Mouse (Mus musculus): Measurements from ENCODE around the gene Neu4. TPM values are rescaled to one million over a fixed set of nuclear protein-coding genes. Genes with fewer than 3 reads are reported as not detected.
"Not testable (repeated sequence)": the region's sequence is repeated elsewhere in the genome, so short reads cannot be mapped to it uniquely, and the experiment has no call there.

Gene Neu4
- polyA plus RNA-seq, 1 experiment from 2014 or later, result not detected

- H3K9ac ChIP-seq (ENCODE audit: low read length), result no peak overlapping the region
- 78% methylated on average over 2 of the region's 2 CpGs for WGBS
- H3K27me3 ChIP-seq (ENCODE audit: control insufficient read depth, insufficient read depth, low read length), result no peaks in the 10 kb centered on the region
- no peak overlapping the region for H3K4me3 ChIP-seq (replicated peaks; ENCODE audit: low read length)
- no peak overlapping the region for H3K4me2 ChIP-seq (ENCODE audit: low read depth, low read length)
- no peaks in the 10 kb centered on the region for H3K9me3 ChIP-seq (replicated peaks; ENCODE audit: control insufficient read depth, low read length)
- no peak for ATAC-seq (ENCODE audit: insufficient read depth, low FRiP score)
- H3K4me1 ChIP-seq (ENCODE audit: control insufficient read depth, insufficient read depth, low read length), result no peaks in the 10 kb centered on the region
- no peaks in the 10 kb centered on the region for H3K36me3 ChIP-seq (ENCODE audit: control insufficient read depth, insufficient read depth, low read length)
- no peak overlapping the region for H3K27ac ChIP-seq (ENCODE audit: low read length)
Observed at GRCm38 (mm10) chr1:94001023-94001422, 19.2 kb upstream of the Neu4 start.

- H3K4me1 ChIP-seq (ENCODE audit: control insufficient read depth, insufficient read depth, low read length); H3K9ac ChIP-seq (ENCODE audit: low read length); H3K4me2 ChIP-seq (ENCODE audit: low read depth, low read length); H3K27ac ChIP-seq (ENCODE audit: low read length); H3K9me3 ChIP-seq (replicated peaks; ENCODE audit: control insufficient read depth, low read length); ATAC-seq (ENCODE audit: insufficient read depth, low FRiP score); H3K27me3 ChIP-seq (ENCODE audit: control insufficient read depth, insufficient read depth, low read length); H3K36me3 ChIP-seq (ENCODE audit: control insufficient read depth, insufficient read depth, low read length); H3K4me3 ChIP-seq (replicated peaks; ENCODE audit: low read length): not testable (repeated sequence)
- WGBS, result 64% methylated on average over 2 of the region's 2 CpGs
Observed at GRCm38 (mm10) chr1:94005954-94006506, 14.2 kb upstream of the Neu4 start.

- H3K4me2 ChIP-seq (ENCODE audit: low read depth, low read length); ATAC-seq (ENCODE audit: insufficient read depth, low FRiP score); H3K4me3 ChIP-seq (replicated peaks; ENCODE audit: low read length); H3K27me3 ChIP-seq (ENCODE audit: control insufficient read depth, insufficient read depth, low read length); H3K9ac ChIP-seq (ENCODE audit: low read length); H3K27ac ChIP-seq (ENCODE audit: low read length); H3K9me3 ChIP-seq (replicated peaks; ENCODE audit: control insufficient read depth, low read length); H3K36me3 ChIP-seq (ENCODE audit: control insufficient read depth, insufficient read depth, low read length); H3K4me1 ChIP-seq (ENCODE audit: control insufficient read depth, insufficient read depth, low read length): not testable (repeated sequence)
- WGBS, result 84% methylated on average over 15 of the region's 19 CpGs
Observed at GRCm38 (mm10) chr1:94008826-94009225, 11.4 kb upstream of the Neu4 start.

GRCm38 (mm10) chr1:94011643-94012042 is 8.6 kb upstream of the Neu4 start:
- no peaks in the 10 kb centered on the region for H3K36me3 ChIP-seq (ENCODE audit: control insufficient read depth, insufficient read depth, low read length)
- no peak overlapping the region for H3K27ac ChIP-seq (ENCODE audit: low read length)
- H3K4me3 ChIP-seq (replicated peaks; ENCODE audit: low read length), result no peak overlapping the region
- no peaks in the 10 kb centered on the region for H3K9me3 ChIP-seq (replicated peaks; ENCODE audit: control insufficient read depth, low read length)
- no peak overlapping the region for H3K4me2 ChIP-seq (ENCODE audit: low read depth, low read length)
- no peaks in the 10 kb centered on the region for H3K27me3 ChIP-seq (ENCODE audit: control insufficient read depth, insufficient read depth, low read length)
- no peak for ATAC-seq (ENCODE audit: insufficient read depth, low FRiP score)
- no peaks in the 10 kb centered on the region for H3K4me1 ChIP-seq (ENCODE audit: control insufficient read depth, insufficient read depth, low read length)
- H3K9ac ChIP-seq (ENCODE audit: low read length), result no peak overlapping the region
- WGBS, result 62% methylated on average over 3 of the region's 3 CpGs

- Histone ChIP-seq H3K4me2 (ENCODE audit: low read depth, low read length) (no peak overlapping the region), H3K36me3 (ENCODE audit: control insufficient read depth, insufficient read depth, low read length) (no peaks in the 10 kb centered on the region), H3K27ac (ENCODE audit: low read length) (no peak overlapping the region), H3K27me3 (ENCODE audit: control insufficient read depth, insufficient read depth, low read length) (no peaks in the 10 kb centered on the region), H3K9me3 (replicated peaks; ENCODE audit: control insufficient read depth, low read length) (no peaks in the 10 kb centered on the region), H3K4me1 (ENCODE audit: control insufficient read depth, insufficient read depth, low read length) (no peaks in the 10 kb centered on the region), H3K9ac (ENCODE audit: low read length) (no peak overlapping the region), H3K4me3 (replicated peaks; ENCODE audit: low read length) (no peak overlapping the region)
- ATAC-seq (ENCODE audit: insufficient read depth, low FRiP score), result no peak
- 71% methylated on average over 12 of the region's 12 CpGs for WGBS
Observed at GRCm38 (mm10) chr1:94027506-94028108, 7.4 kb downstream of the Neu4 start.

- H3K36me3 ChIP-seq (ENCODE audit: control insufficient read depth, insufficient read depth, low read length), result no peaks in the 10 kb centered on the region
- no peak overlapping the region for H3K9ac ChIP-seq (ENCODE audit: low read length)
- no peak overlapping the region for H3K4me2 ChIP-seq (ENCODE audit: low read depth, low read length)
- no peaks in the 10 kb centered on the region for H3K9me3 ChIP-seq (replicated peaks; ENCODE audit: control insufficient read depth, low read length)
- H3K4me1 ChIP-seq (ENCODE audit: control insufficient read depth, insufficient read depth, low read length), result no peaks in the 10 kb centered on the region
- no peaks in the 10 kb centered on the region for H3K27me3 ChIP-seq (ENCODE audit: control insufficient read depth, insufficient read depth, low read length)
- WGBS, result 89% methylated on average over 2 of the region's 2 CpGs
- no peak overlapping the region for H3K4me3 ChIP-seq (replicated peaks; ENCODE audit: low read length)
- no peak for ATAC-seq (ENCODE audit: insufficient read depth, low FRiP score)
- H3K27ac ChIP-seq (ENCODE audit: low read length), result no peak overlapping the region
Observed at GRCm38 (mm10) chr1:94028741-94029140, 8.5 kb downstream of the Neu4 start.

GRCm38 (mm10) chr1:94033075-94033602 is 12.9 kb downstream of the Neu4 start:
- 76% methylated on average over 2 of the region's 2 CpGs for whole genome bisulfite sequencing
- no peaks in the 10 kb centered on the region for H3K9me3 ChIP-seq (replicated peaks; ENCODE audit: control insufficient read depth, low read length)
- H3K36me3 ChIP-seq (ENCODE audit: control insufficient read depth, insufficient read depth, low read length), result no peaks in the 10 kb centered on the region
- H3K27ac ChIP-seq (ENCODE audit: low read length), result no peak overlapping the region
- H3K9ac ChIP-seq (ENCODE audit: low read length), result no peak overlapping the region
- H3K4me3 ChIP-seq (replicated peaks; ENCODE audit: low read length), result no peak overlapping the region
- no peak overlapping the region for H3K4me2 ChIP-seq (ENCODE audit: low read depth, low read length)
- no peak for ATAC-seq (ENCODE audit: insufficient read depth, low FRiP score)
- H3K4me1 ChIP-seq (ENCODE audit: control insufficient read depth, insufficient read depth, low read length), result no peaks in the 10 kb centered on the region
- H3K27me3 ChIP-seq (ENCODE audit: control insufficient read depth, insufficient read depth, low read length), result no peaks in the 10 kb centered on the region

GRCm38 (mm10) chr1:94034984-94035743 is 14.9 kb downstream of the Neu4 start:
- under 1% methylated on average over 25 of the region's 25 CpGs for WGBS
- peak overlapping the region; percentile 81 for H3K4me2 ChIP-seq (ENCODE audit: low read depth, low read length)
- peak; percentile 82 for ATAC-seq (ENCODE audit: insufficient read depth, low FRiP score)
- peak overlapping the region; percentile 66 for H3K9ac ChIP-seq (ENCODE audit: low read length)
- no peaks in the 10 kb centered on the region for H3K4me1 ChIP-seq (ENCODE audit: control insufficient read depth, insufficient read depth, low read length)
- peak overlapping the region; percentile 59 for H3K27ac ChIP-seq (ENCODE audit: low read length)
- no peaks in the 10 kb centered on the region for H3K36me3 ChIP-seq (ENCODE audit: control insufficient read depth, insufficient read depth, low read length)
- peak overlapping the region; percentile 51 for H3K4me3 ChIP-seq (replicated peaks; ENCODE audit: low read length)
- no peaks in the 10 kb centered on the region for H3K9me3 ChIP-seq (replicated peaks; ENCODE audit: control insufficient read depth, low read length)
- H3K27me3 ChIP-seq (ENCODE audit: control insufficient read depth, insufficient read depth, low read length), result no peaks in the 10 kb centered on the region

GRCm38 (mm10) chr1:94040391-94040790 is 20.1 kb downstream of the Neu4 start:
- no peaks in the 10 kb centered on the region for H3K36me3 ChIP-seq (ENCODE audit: control insufficient read depth, insufficient read depth, low read length)
- no peak for ATAC-seq (ENCODE audit: insufficient read depth, low FRiP score)
- no peaks in the 10 kb centered on the region for H3K9me3 ChIP-seq (replicated peaks; ENCODE audit: control insufficient read depth, low read length)
- H3K27ac ChIP-seq (ENCODE audit: low read length), result no peak overlapping the region
- 87% methylated on average over 2 of the region's 2 CpGs for WGBS
- no peak overlapping the region for H3K9ac ChIP-seq (ENCODE audit: low read length)
- no peak overlapping the region for H3K4me3 ChIP-seq (replicated peaks; ENCODE audit: low read length)
- no peaks in the 10 kb centered on the region for H3K4me1 ChIP-seq (ENCODE audit: control insufficient read depth, insufficient read depth, low read length)
- H3K27me3 ChIP-seq (ENCODE audit: control insufficient read depth, insufficient read depth, low read length), result no peaks in the 10 kb centered on the region
- no peak overlapping the region for H3K4me2 ChIP-seq (ENCODE audit: low read depth, low read length)
